Mouse (Mus musculus) ES-CJ7 (cell line): Measurements from ENCODE around the gene Sema4b.

ENCODE experiments used
- DNase-seq: peaks from one replicate; pipeline ENCODE4 v3.0.0; 2011; ENCODE audit warnings: low read depth, low spot score

Sema4b gene

GRCm38 (mm10) chr7:80216566-80216965 lies 29.9 kb downstream of the Sema4b start:
- DNase-seq, result no peak

- no peak for DNase-seq
Observed at GRCm38 (mm10) chr7:80218666-80219065, 32.0 kb downstream of the Sema4b start.

GRCm38 (mm10) chr7:80220237-80220797 lies 33.7 kb downstream of the Sema4b start:
- no peak for DNase-seq

- peak; percentile 79 for DNase-seq
Observed at GRCm38 (mm10) chr7:80221179-80221750, 34.6 kb downstream of the Sema4b start.

- no peak for DNase-seq
Observed at GRCm38 (mm10) chr7:80227065-80227464, 40.4 kb downstream of the Sema4b start.

GRCm38 (mm10) chr7:80230196-80230595 lies 43.6 kb downstream of the Sema4b start:
- DNase-seq, result no peak

- DNase-seq, result peak; percentile 77
Observed at GRCm38 (mm10) chr7:80231971-80232488, 45.4 kb downstream of the Sema4b start.

GRCm38 (mm10) chr7:80232489-80233029 lies 45.9 kb downstream of the Sema4b start, which contains the start of the genes Cib1 and Gdpgp1:
Cib1 (minus strand) TSS chr7:80232813.
Gdpgp1 (plus strand) TSS chr7:80232865.
- peak; percentile 98 for DNase-seq

- DNase-seq, result no peak
Observed at GRCm38 (mm10) chr7:80233799-80234198, 47.2 kb downstream of the Sema4b start.

- DNase-seq, result peak; percentile 40
Observed at GRCm38 (mm10) chr7:80238542-80238941, 51.9 kb downstream of the Sema4b start.

GRCm38 (mm10) chr7:80241661-80242060 lies 55.0 kb downstream of the Sema4b start:
- no peak for DNase-seq

- no peak for DNase-seq
Observed at GRCm38 (mm10) chr7:80244851-80245250, 58.2 kb downstream of the Sema4b start.

GRCm38 (mm10) chr7:80246148-80246721 lies 59.6 kb downstream of the Sema4b start, which contains the start of gene Ttll13:
Ttll13 (plus strand) TSS chr7:80246376.
- peak; percentile 99 for DNase-seq

- no peak for DNase-seq
Observed at GRCm38 (mm10) chr7:80246859-80247258, 60.2 kb downstream of the Sema4b start.

- no peak for DNase-seq
Observed at GRCm38 (mm10) chr7:80252437-80252836, 65.8 kb downstream of the Sema4b start.

GRCm38 (mm10) chr7:80252886-80253285 lies 66.2 kb downstream of the Sema4b start:
- no peak for DNase-seq

GRCm38 (mm10) chr7:80255981-80256380 lies 69.3 kb downstream of the Sema4b start:
- DNase-seq, result peak; percentile 37

GRCm38 (mm10) chr7:80257706-80258105 lies 71.1 kb downstream of the Sema4b start:
- DNase-seq, result no peak

GRCm38 (mm10) chr7:80260625-80261371 lies 74.2 kb downstream of the Sema4b start, which contains the start of gene Ngrn:
Ngrn (plus strand) TSS chr7:80261215.
- DNase-seq, result peak; percentile 87

GRCm38 (mm10) chr7:80261372-80261990 lies 74.8 kb downstream of the Sema4b start:
- DNase-seq, result peak; percentile 48

- no peak for DNase-seq
Observed at GRCm38 (mm10) chr7:80264606-80265005, 78.0 kb downstream of the Sema4b start.
